Mouse (Mus musculus): Measurements from ENCODE around the gene Sars. TPM values are rescaled to one million over a fixed set of nuclear protein-coding genes. Genes with fewer than 3 reads are reported as not detected.

The Sars gene
- total RNA-seq (2023): 143 TPM

GRCm38 (mm10) chr3:108444698-108445365, at the start of gene Sars:
Gene Sars, minus strand, starts transcription at chr3:108445209.

GRCm38 (mm10) chr3:108414857-108415830, 29.9 kb downstream of the Sars start, which contains the start of gene Celsr2:
Gene Celsr2, minus strand, starts transcription at chr3:108415552.

GRCm38 (mm10) chr3:108383485-108384354, 61.3 kb downstream of the Sars start, which contains the start of gene Psrc1:
Gene Psrc1, plus strand, starts transcription at chr3:108383839.

Other genes starting within 250 kb of the Sars start
- gene Cyb561d1, start 244.0 kb downstream of the Sars start, total RNA-seq (2023): 25.2 TPM
- gene Atxn7l2, start 234.3 kb downstream of the Sars start, total RNA-seq (2023): 38.6 TPM
- not detected for gene Sypl2, start 218.6 kb downstream of the Sars start, total RNA-seq (2023)
- 36.6 TPM for gene Psma5, start 188.3 kb downstream of the Sars start, total RNA-seq (2023)
- 0.95 TPM for gene Sort1, start 161.1 kb downstream of the Sars start, total RNA-seq (2023)
- not detected for gene Mybphl, start 80.3 kb downstream of the Sars start, total RNA-seq (2023)
- gene Psrc1, start 61.4 kb downstream of the Sars start, total RNA-seq (2023): 0.40 TPM
- gene Celsr2, start 29.7 kb downstream of the Sars start, total RNA-seq (2023): 7.8 TPM
- not detected for gene 1700013F07Rik, start 88.9 kb upstream of the Sars start, total RNA-seq (2023)
- gene 5330417C22Rik, start 91.3 kb upstream of the Sars start, total RNA-seq (2023): 0.09 TPM
- 37.3 TPM for gene Tmem167b, start 117.3 kb upstream of the Sars start, total RNA-seq (2023)
- 28.9 TPM for gene Taf13, start 126.5 kb upstream of the Sars start, total RNA-seq (2023)
- gene Wdr47, start 146.1 kb upstream of the Sars start, total RNA-seq (2023): 15.6 TPM
- 41.3 TPM for gene Clcc1, start 208.7 kb upstream of the Sars start, total RNA-seq (2023)